Mouse (Mus musculus): ENCODE data around the gene Lect2. TPM values are rescaled to one million over a fixed set of nuclear protein-coding genes. Genes with fewer than 3 reads are reported as not detected.
A peak's percentile ranks its signal among the peaks of the same experiment; 100 is the strongest.

Gene Lect2
- polyA plus RNA-seq, 1 experiment from 2014 or later = not detected

DNA sequence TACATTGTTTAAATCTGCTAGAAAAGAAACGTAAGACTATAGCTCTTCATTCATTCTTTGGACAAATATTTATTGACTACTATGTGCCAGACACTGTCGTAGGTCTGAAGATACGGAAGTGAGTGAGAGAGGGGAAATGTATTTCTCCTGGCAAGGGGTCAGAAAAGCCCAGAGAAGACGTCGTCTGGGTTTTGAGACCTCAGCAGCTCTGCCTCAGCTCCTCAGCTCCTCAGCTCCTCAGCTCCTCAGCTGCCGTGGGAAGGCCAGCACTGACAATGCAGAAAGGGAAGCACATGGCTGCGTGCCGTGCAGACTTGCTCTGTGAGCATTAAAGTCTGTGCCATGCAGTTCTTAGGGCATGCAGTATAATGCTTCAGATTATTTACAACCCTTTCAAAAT lies 18.6 kb downstream of the Lect2 start:
- H3K4me3 ChIP-seq (replicated peaks; ENCODE audit: low read depth, low read length) = no peak overlapping the region
- no peak for ATAC-seq (ENCODE audit: low FRiP score, low TSS enrichment)
- no peak for DNase-seq
- H3K27me3 ChIP-seq (ENCODE audit: control insufficient read depth, insufficient read depth, low read length) = no peaks in the 10 kb centered on the region
- no peak overlapping the region for H3K27ac ChIP-seq (replicated peaks; ENCODE audit: low read depth, low read length)
- no peak overlapping the region for H3K9ac ChIP-seq (replicated peaks; ENCODE audit: low read length)
- H3K4me2 ChIP-seq (ENCODE audit: low read length) = no peak overlapping the region
- no peaks in the 10 kb centered on the region for H3K4me1 ChIP-seq (ENCODE audit: control insufficient read depth, insufficient read depth, low read length)
- H3K9me3 ChIP-seq (ENCODE audit: control insufficient read depth, low read length) = no peaks in the 10 kb centered on the region
- WGBS = 68% methylated on average over 8 of the region's 8 CpGs
- H3K36me3 ChIP-seq (ENCODE audit: control insufficient read depth, insufficient read depth, low read length) = no peaks in the 10 kb centered on the region

DNA sequence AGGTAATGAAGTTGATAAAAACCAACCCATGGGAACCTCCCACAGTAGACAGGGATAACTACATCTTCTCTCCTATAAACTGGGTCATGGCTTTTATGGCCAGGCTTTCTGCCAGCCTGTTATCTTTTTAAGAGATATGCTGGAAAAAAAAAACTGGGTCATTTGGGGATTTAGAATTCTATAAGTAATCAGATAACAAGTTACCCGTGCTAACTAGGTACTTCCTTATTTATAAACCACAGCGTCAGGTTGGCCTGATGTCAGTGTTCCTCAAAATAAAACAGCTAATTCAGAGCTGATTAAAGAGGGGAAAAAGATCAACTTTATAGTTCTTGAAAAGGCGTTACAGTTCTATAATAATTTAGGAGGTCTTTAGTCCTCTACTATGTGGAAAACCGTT lies 19.3 kb downstream of the Lect2 start:
- 89% methylated on average over 4 of the region's 4 CpGs for WGBS
- H3K27ac ChIP-seq (replicated peaks; ENCODE audit: low read depth, low read length) = no peak overlapping the region
- H3K9me3 ChIP-seq (ENCODE audit: control insufficient read depth, low read length) = no peaks in the 10 kb centered on the region
- no peak overlapping the region for H3K4me2 ChIP-seq (ENCODE audit: low read length)
- H3K9ac ChIP-seq (replicated peaks; ENCODE audit: low read length) = no peak overlapping the region
- H3K36me3 ChIP-seq (ENCODE audit: control insufficient read depth, insufficient read depth, low read length) = no peaks in the 10 kb centered on the region
- DNase-seq = no peak
- H3K27me3 ChIP-seq (ENCODE audit: control insufficient read depth, insufficient read depth, low read length) = no peaks in the 10 kb centered on the region
- H3K4me1 ChIP-seq (ENCODE audit: control insufficient read depth, insufficient read depth, low read length) = no peaks in the 10 kb centered on the region
- no peak for ATAC-seq (ENCODE audit: low FRiP score, low TSS enrichment)
- H3K4me3 ChIP-seq (replicated peaks; ENCODE audit: low read depth, low read length) = no peak overlapping the region

DNA sequence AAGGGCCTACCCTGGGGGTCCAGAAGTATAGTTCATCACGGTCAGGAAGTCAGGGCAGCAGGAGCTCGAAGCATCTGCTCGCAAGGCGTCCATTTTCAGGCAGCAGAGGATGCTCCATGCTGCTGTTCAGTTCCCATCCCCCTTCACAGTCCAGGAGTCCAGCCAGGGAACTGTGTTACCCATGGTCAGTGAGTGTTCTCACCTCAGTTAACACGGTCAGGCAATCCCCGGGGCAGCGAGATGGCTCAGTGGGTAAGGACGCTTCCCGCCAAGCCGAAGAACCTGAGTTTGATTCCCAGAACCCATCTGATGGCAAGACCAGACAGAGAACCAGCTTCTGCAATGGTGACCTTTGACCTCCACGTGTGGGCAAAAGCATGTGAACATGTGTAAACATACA lies 20.0 kb downstream of the Lect2 start:
- no peak overlapping the region for H3K4me2 ChIP-seq (ENCODE audit: low read length)
- no peaks in the 10 kb centered on the region for H3K36me3 ChIP-seq (ENCODE audit: control insufficient read depth, insufficient read depth, low read length)
- no peak for ATAC-seq (ENCODE audit: low FRiP score, low TSS enrichment)
- no peaks in the 10 kb centered on the region for H3K4me1 ChIP-seq (ENCODE audit: control insufficient read depth, insufficient read depth, low read length)
- H3K27ac ChIP-seq (replicated peaks; ENCODE audit: low read depth, low read length) = no peak overlapping the region
- H3K4me3 ChIP-seq (replicated peaks; ENCODE audit: low read depth, low read length) = no peak overlapping the region
- H3K9ac ChIP-seq (replicated peaks; ENCODE audit: low read length) = no peak overlapping the region
- H3K9me3 ChIP-seq (ENCODE audit: control insufficient read depth, low read length) = no peaks in the 10 kb centered on the region
- no peak for DNase-seq
- no peaks in the 10 kb centered on the region for H3K27me3 ChIP-seq (ENCODE audit: control insufficient read depth, insufficient read depth, low read length)
- 91% methylated on average over 11 of the region's 11 CpGs for WGBS

DNA sequence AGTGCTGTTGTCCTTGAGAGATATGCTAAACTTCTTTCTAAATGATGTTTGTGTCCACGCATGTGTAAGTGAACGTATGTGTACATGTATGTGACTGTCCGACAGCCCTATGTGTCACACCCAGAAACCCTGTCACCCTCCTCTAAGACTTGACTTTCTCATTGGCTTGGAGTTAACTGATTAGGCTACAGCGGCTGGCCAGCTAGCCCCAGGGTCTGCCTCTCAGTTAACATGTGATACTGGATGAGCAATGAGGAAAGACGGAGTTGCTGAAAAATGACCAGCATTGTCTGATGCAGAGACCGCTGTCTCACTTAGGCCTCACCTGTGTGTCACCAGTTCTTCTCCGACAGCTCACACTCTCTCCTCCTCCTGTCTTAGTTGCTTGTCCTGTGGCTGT lies 20.5 kb downstream of the Lect2 start:
- Histone ChIP-seq H3K36me3 (ENCODE audit: control insufficient read depth, insufficient read depth, low read length) (no peaks in the 10 kb centered on the region), H3K4me2 (ENCODE audit: low read length) (no peak overlapping the region), H3K27ac (replicated peaks; ENCODE audit: low read depth, low read length) (no peak overlapping the region), H3K4me3 (replicated peaks; ENCODE audit: low read depth, low read length) (no peak overlapping the region), H3K9me3 (ENCODE audit: control insufficient read depth, low read length) (no peaks in the 10 kb centered on the region), H3K9ac (replicated peaks; ENCODE audit: low read length) (no peak overlapping the region), H3K27me3 (ENCODE audit: control insufficient read depth, insufficient read depth, low read length) (no peaks in the 10 kb centered on the region), H3K4me1 (ENCODE audit: control insufficient read depth, insufficient read depth, low read length) (no peaks in the 10 kb centered on the region)
- ATAC-seq (ENCODE audit: low FRiP score, low TSS enrichment) = no peak
- WGBS = 93% methylated on average over 7 of the region's 7 CpGs
- DNase-seq = no peak

DNA sequence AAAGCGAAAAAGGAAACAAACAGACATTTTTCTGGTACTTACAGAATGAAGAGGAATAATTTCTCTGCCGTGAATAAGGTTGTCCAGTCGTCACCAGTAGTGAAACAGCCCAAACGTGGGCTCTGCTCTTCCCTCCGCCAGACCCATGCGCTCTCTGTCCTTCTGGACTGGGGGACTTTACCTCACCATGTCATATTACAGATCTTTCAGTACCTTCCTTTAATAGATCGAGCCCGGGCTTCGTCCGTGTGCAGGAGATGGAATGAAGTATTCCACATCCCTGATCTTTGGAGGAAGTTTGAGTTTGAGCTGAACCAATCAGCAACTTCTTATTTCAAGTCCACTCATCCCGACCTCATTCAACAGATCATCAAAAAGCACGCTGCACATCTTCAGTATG lies 21.4 kb downstream of the Lect2 start:
- 87% methylated on average over 12 of the region's 12 CpGs for whole genome bisulfite sequencing
- no peak for ATAC-seq (ENCODE audit: low FRiP score, low TSS enrichment)

DNA sequence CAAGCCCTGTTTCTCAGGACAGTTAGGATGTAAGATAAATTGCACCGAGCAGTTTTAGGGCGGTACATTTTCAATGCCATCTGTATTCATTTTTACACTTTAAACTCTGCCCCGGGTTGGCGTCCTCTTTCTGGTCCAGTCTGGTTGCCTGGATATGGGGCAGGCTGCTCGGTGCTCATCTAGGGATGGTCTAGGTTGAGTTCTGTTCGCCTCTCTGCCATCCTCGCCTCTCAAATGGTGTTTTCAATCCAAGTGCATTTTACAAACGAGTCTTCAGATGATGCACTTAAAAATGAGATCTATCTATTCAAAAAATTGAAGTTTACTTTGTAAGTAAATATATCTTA lies 25.5 kb downstream of the Lect2 start:
- DNase-seq (no peak), ATAC-seq (ENCODE audit: low FRiP score, low TSS enrichment) (no peak)
- Histone ChIP-seq H3K36me3 (ENCODE audit: control insufficient read depth, insufficient read depth, low read length) (no peaks in the 10 kb centered on the region), H3K4me2 (ENCODE audit: low read length) (peak overlapping the region; percentile 92), H3K27me3 (ENCODE audit: control insufficient read depth, insufficient read depth, low read length) (no peaks in the 10 kb centered on the region), H3K4me1 (ENCODE audit: control insufficient read depth, insufficient read depth, low read length) (no peaks in the 10 kb centered on the region), H3K9me3 (ENCODE audit: control insufficient read depth, low read length) (no peaks in the 10 kb centered on the region), H3K27ac (replicated peaks; ENCODE audit: low read depth, low read length) (no peak overlapping the region), H3K9ac (replicated peaks; ENCODE audit: low read length) (peak overlapping the region; percentile 66), H3K4me3 (replicated peaks; ENCODE audit: low read depth, low read length) (peak overlapping the region; percentile 64)
- 7% methylated on average over 8 of the region's 8 CpGs for WGBS

More for the DNA sequence above, 21.4 kb downstream of the Lect2 start:
- Histone ChIP-seq H3K4me1 (ENCODE audit: control insufficient read depth, insufficient read depth, low read length) (no peaks in the 10 kb centered on the region), H3K9ac (replicated peaks; ENCODE audit: low read length) (no peak overlapping the region), H3K4me2 (ENCODE audit: low read length) (no peak overlapping the region), H3K36me3 (ENCODE audit: control insufficient read depth, insufficient read depth, low read length) (no peaks in the 10 kb centered on the region), H3K27ac (replicated peaks; ENCODE audit: low read depth, low read length) (no peak overlapping the region), H3K9me3 (ENCODE audit: control insufficient read depth, low read length) (no peaks in the 10 kb centered on the region), H3K4me3 (replicated peaks; ENCODE audit: low read depth, low read length) (no peak overlapping the region), H3K27me3 (ENCODE audit: control insufficient read depth, insufficient read depth, low read length) (no peaks in the 10 kb centered on the region)
- no peak for DNase-seq

DNA sequence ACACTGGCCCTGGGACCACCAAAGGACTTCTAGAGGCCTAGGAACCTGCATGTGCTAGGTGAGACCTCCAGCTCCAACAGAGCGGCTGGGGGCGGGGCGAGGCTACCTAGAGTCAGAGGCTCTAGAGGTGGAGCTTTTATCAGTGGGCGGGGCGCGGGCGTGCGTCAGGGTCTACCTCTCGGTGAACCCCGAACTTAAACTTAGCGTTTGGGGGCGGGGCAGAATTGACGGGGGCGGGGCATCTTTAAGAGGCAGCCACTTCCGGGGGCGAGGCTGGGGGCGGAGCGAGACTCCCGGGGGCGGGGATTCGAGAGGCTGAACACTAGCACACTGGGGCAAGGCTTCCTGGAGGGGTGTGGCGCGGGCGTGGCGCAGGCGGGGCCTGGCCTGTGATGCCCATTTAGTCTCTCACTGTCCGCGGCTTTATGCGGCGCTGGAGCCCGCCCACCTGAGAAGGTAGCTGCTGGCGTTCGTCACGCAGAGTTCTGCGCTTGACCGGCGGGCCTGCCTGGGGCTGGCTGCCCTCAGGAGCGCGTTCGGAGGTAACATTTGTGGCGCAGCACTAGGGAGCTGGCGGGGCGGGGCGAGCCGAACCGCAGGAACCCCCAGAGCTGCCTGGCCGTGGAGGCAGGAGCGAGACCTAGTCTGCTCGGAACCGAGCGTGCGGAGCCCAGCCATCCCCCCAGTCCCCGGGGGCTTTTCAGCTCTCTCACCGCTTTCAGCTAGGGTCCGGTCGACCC lies 26.1 kb downstream of the Lect2 start, which contains the start of gene Fbxl21:
Gene Fbxl21, plus strand, starts transcription at position 392 of the 740 bp plus-strand sequence.
- Histone ChIP-seq H3K27me3 (ENCODE audit: control insufficient read depth, insufficient read depth, low read length) (no peaks in the 10 kb centered on the region), H3K36me3 (ENCODE audit: control insufficient read depth, insufficient read depth, low read length) (no peaks in the 10 kb centered on the region), H3K27ac (replicated peaks; ENCODE audit: low read depth, low read length) (no peak within 1 kb of the TSS), H3K4me2 (ENCODE audit: low read length) (peak within 1 kb of the TSS; percentile 92), H3K9ac (replicated peaks; ENCODE audit: low read length) (peak within 1 kb of the TSS; percentile 66), H3K9me3 (ENCODE audit: control insufficient read depth, low read length) (no peaks in the 10 kb centered on the region), H3K4me3 (replicated peaks; ENCODE audit: low read depth, low read length) (peak within 1 kb of the TSS; percentile 64), H3K4me1 (ENCODE audit: control insufficient read depth, insufficient read depth, low read length) (no peaks in the 10 kb centered on the region)
- under 1% methylated on average over 56 of the region's 56 CpGs for WGBS
- ATAC-seq (ENCODE audit: low FRiP score, low TSS enrichment) (peak; percentile 93), DNase-seq (peak; percentile 89)

DNA sequence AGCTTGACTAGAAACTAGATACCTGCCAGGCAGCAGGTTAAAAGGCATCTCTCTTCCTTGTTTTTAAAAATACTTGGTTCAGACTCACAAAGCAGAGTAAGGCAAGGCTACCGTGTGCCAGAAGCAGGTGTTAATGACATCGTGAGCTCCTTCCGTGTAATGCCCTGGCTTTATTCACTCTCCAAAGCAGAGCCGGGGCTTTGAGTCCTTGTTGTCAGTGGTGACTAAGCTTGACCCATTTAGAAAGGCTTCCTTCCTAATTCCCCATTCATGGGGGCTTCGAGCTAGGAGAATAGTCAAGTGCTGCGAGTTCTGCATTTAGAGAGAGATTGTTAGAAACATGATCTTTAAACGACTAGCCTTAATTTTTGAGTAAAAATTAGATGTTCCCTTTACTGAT lies 31.5 kb downstream of the Lect2 start:
- DNase-seq (peak; percentile 24), ATAC-seq (ENCODE audit: low FRiP score, low TSS enrichment) (no peak)
- Histone ChIP-seq H3K9me3 (ENCODE audit: control insufficient read depth, low read length) (no peaks in the 10 kb centered on the region), H3K4me1 (ENCODE audit: control insufficient read depth, insufficient read depth, low read length) (no peaks in the 10 kb centered on the region), H3K9ac (replicated peaks; ENCODE audit: low read length) (no peak overlapping the region), H3K27me3 (ENCODE audit: control insufficient read depth, insufficient read depth, low read length) (no peaks in the 10 kb centered on the region), H3K4me3 (replicated peaks; ENCODE audit: low read depth, low read length) (no peak overlapping the region), H3K36me3 (ENCODE audit: control insufficient read depth, insufficient read depth, low read length) (no peaks in the 10 kb centered on the region), H3K27ac (replicated peaks; ENCODE audit: low read depth, low read length) (no peak overlapping the region), H3K4me2 (ENCODE audit: low read length) (no peak overlapping the region)
- WGBS = 16% methylated on average over 7 of the region's 7 CpGs

DNA sequence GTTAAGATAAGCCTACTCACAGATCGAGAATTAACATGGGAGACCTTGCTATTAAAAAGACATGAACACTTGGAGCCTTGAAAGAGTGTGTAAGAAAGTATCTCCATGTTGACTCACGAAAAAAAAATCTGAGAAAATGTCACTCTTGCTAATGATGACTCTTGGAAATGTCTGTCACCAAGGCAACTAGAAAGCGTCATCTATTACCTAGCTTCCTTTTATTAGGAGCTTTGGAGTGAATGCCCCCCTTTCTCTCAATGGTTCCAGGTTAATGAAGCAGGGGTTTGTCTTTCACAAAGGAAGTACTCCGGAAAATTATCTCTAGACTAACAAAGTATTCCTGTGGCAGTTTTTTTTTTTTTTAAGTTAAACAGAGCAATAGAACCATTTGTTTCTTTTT lies 32.0 kb downstream of the Lect2 start:
- WGBS = 67% methylated on average over 4 of the region's 4 CpGs
- no peak for ATAC-seq (ENCODE audit: low FRiP score, low TSS enrichment)
- Histone ChIP-seq H3K4me2 (ENCODE audit: low read length) (no peak overlapping the region), H3K9ac (replicated peaks; ENCODE audit: low read length) (no peak overlapping the region), H3K4me3 (replicated peaks; ENCODE audit: low read depth, low read length) (no peak overlapping the region), H3K36me3 (ENCODE audit: control insufficient read depth, insufficient read depth, low read length) (no peaks in the 10 kb centered on the region), H3K27me3 (ENCODE audit: control insufficient read depth, insufficient read depth, low read length) (no peaks in the 10 kb centered on the region), H3K27ac (replicated peaks; ENCODE audit: low read depth, low read length) (no peak overlapping the region), H3K4me1 (ENCODE audit: control insufficient read depth, insufficient read depth, low read length) (no peaks in the 10 kb centered on the region), H3K9me3 (ENCODE audit: control insufficient read depth, low read length) (no peaks in the 10 kb centered on the region)
- DNase-seq = peak; percentile 17

Measured in midbrain, embryonic 14.5 days (tissue).